Mouse (Mus musculus) forebrain, embryonic 10.5 days (tissue): ENCODE measurements around the gene Vmn2r103. TPM values are rescaled to one million over a fixed set of nuclear protein-coding genes. Genes with fewer than 3 reads are reported as not detected.

Experiments used
- DNase-seq: peaks from one replicate; pipeline ENCODE4 v3.0.0-alpha.2; 2017; ENCODE audit warnings: low spot score; ENCODE audit errors: extremely low spot score
- H3K27ac ChIP-seq: fragments of 300-500 bp; sonication (generic); 2 replicates; pipeline ENCODE4 v1.5.1; 2016; ENCODE audit warnings: mild to moderate bottlenecking
- H3K27me3 ChIP-seq: fragments of 300-500 bp; sonication (generic); 2 replicates; pipeline ENCODE4 v1.6.1; 2016; ENCODE audit warnings: mild to moderate bottlenecking; ENCODE audit not compliant: poor library complexity, severe bottlenecking
- H3K36me3 ChIP-seq: fragments of 300-500 bp; sonication (generic); replicated peaks from 2 replicates; pipeline ENCODE4 v1.6.1; 2016; ENCODE audit warnings: mild to moderate bottlenecking, moderate library complexity
- H3K4me1 ChIP-seq: fragments of 300-500 bp; sonication (generic); 2 replicates; pipeline ENCODE4 v1.6.1; 2016
- H3K4me3 ChIP-seq: fragments of 300-500 bp; sonication (generic); 2 replicates; pipeline ENCODE4 v1.5.1; 2016; ENCODE audit warnings: mild to moderate bottlenecking, moderate library complexity
- H3K9me3 ChIP-seq: fragments of 300-500 bp; sonication (generic); 2 replicates; pipeline ENCODE4 v1.6.1; 2016; ENCODE audit warnings: mild to moderate bottlenecking, moderate library complexity
- WGBS: fragments of 180-500 bp; shearing (Covaris S2); methylation state at CpG from one replicate; pipeline ENCODE4 v1.1.7; 2016; 5-methylcytosine and 5-hydroxymethylcytosine counted together
- polyA plus RNA-seq: library from polyadenylated mRNA; unstranded; fragments of >200 nt; fragmentation: Nextera tagmentation; extraction: Ambion mirVana; gene quantifications from 2 replicates; pipeline ENCODE4 v1.2.1, GENCODE M21; 2016

Gene Vmn2r103
- polyA plus RNA-seq: not detected in 2 replicates

DNA sequence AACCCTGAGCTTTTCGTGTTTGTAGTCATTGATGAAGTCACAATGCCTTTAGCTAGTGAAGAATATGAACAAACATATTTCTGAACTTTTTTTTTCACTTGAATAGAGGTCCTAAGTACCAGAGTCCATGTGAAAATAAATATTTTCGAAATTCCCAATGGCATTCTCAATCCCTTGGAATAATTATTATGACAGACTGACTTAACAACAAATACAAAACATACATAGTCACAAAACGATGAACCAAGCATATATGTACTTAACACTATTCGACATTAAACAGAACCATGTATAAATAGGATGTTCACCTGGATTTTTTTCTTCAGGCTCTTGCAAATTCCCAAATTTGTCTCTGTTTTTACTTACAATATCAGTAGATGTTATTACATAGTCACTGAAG, at the start of gene Vmn2r103:
Gene Vmn2r103 (plus strand): TSS at position 301 of the 400 bp plus-strand sequence.
- 68% methylated on average over 4 of the region's 4 CpGs for WGBS
- Histone ChIP-seq H3K27me3 (no peaks in the 10 kb centered on the region), H3K27ac (no peak within 1 kb of the TSS), H3K4me1 (no peaks in the 10 kb centered on the region), H3K9me3 (peaks cover 11% of the 10 kb centered on the region), H3K36me3 (no peaks in the 10 kb centered on the region), H3K4me3 (no peak within 1 kb of the TSS)
- no peak for DNase-seq

- WGBS: 90% methylated on average over 4 of the region's 4 CpGs
- H3K9me3 ChIP-seq: peaks cover 10% of the 10 kb centered on the region
- H3K27me3 ChIP-seq: no peaks in the 10 kb centered on the region
- DNase-seq: no peak
- H3K36me3 ChIP-seq: no peaks in the 10 kb centered on the region
- H3K27ac ChIP-seq: no peak overlapping the region
- H3K4me1 ChIP-seq: no peaks in the 10 kb centered on the region
- no peak overlapping the region for H3K4me3 ChIP-seq
Measured at GRCm38 (mm10) chr17:19778994-19779393, 5.8 kb downstream of the Vmn2r103 start.

DNA sequence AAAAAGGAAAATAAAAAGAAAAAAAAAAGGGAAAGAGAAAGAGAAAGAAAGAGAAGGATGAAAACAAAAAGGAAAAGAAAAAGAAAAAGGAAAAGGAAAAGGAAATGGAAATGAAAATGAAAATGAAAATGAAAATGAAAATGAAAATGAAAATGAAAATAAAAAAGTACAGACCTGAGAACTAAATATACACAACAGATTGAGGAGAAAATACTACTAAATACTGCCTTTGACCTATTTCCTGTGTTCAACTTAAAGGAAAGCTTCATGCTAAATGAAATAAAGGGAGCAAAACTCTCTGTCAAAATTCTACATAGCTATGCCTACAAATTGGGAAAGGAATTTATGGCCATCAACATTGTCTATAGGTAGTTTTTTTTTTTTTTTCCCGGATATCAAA, 16.1 kb downstream of the Vmn2r103 start:
- H3K36me3 ChIP-seq: no peaks in the 10 kb centered on the region
- H3K27ac ChIP-seq: no peak overlapping the region
- H3K27me3 ChIP-seq: no peaks in the 10 kb centered on the region
- no peaks in the 10 kb centered on the region for H3K4me1 ChIP-seq
- H3K9me3 ChIP-seq: peaks cover 16% of the 10 kb centered on the region; the same call in 1 of the 2 replicates
- WGBS: 91% methylated on average over 1 of the region's 1 CpGs
- DNase-seq: no peak
- no peak overlapping the region for H3K4me3 ChIP-seq

Other genes with a start within 250 kb of the Vmn2r103 start
- not detected in 2 replicates for gene Vmn2r101, start 196.1 kb upstream of the Vmn2r103 start, polyA plus RNA-seq
- not detected in 2 replicates for gene Vmn2r102, start 113.0 kb upstream of the Vmn2r103 start, polyA plus RNA-seq